In the genomic region with DNA sequence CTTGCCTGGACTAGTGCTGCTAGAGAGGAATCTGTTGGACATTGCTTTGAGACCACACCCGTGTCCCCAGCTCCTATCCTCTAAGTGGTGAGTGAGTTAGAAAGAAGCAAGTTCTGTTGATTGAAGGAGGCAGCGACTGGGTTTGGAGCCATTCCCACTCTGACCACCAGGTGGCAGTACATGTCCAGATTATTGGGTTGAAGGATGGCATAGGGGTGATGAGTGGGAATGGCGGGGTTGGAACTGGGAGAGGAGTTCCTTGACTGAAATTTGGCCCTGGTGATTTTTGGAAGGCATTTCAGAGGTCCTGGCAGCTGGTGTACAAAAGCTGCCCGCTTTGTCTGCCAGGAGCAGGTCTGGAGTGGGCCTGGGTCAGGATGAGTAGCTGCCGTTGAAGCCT, we compare ENCODE assay signal across 9 mouse cellular contexts. TPM values are rescaled to one million over a fixed set of nuclear protein-coding genes. Genes with fewer than 3 reads are reported as not detected.
DNase-seq lines count a peak whose midpoint lies in the region; ATAC-seq and TF ChIP-seq lines count a peak whose summit lies in the region.
"Had no signal": no experiment of that assay in that cellular context is flagged by ENCODE, and none has a peak within 500 bp of the region (broad histone marks: within the 10 kb centered on the region; RNA-seq: fewer than 3 reads in every experiment).

No protein-coding gene starts in this region.

- peaks cover 7% of the 10 kb centered on the region; the same call in 1 of the 2 replicates for H3K27me3 ChIP-seq in kidney, embryonic 14.5 days (ENCODE audit: control insufficient read depth, insufficient read depth, low read length)
- 0 out of 2 replicates have a peak, but pooled peaks cover 5% of the 10 kb centered on the region for H3K27me3 ChIP-seq in forebrain, embryonic 14.5 days (replicated peaks; ENCODE audit: control insufficient read depth, insufficient read depth, low read length)
- no peaks in the 10 kb centered on the region for H3K27me3 ChIP-seq in hindbrain, postnatal 0 days (ENCODE audit: insufficient read depth, low read length)
- peaks cover 5% of the 10 kb centered on the region for H3K27me3 ChIP-seq in liver, embryonic 11.5 days (replicated peaks; ENCODE audit: control insufficient read depth, insufficient read depth, low read length)
- no peaks in the 10 kb centered on the region for H3K27me3 ChIP-seq in stomach, postnatal 0 days (ENCODE audit: control insufficient read depth, insufficient read depth, low read length)

- no peak overlapping the region for H3K4me2 ChIP-seq in kidney, embryonic 14.5 days (replicated peaks; ENCODE audit: low read depth, low read length)
- no peak overlapping the region for H3K4me2 ChIP-seq in forebrain, embryonic 14.5 days (ENCODE audit: low read length)
- H3K4me2 ChIP-seq in hindbrain, postnatal 0 days (ENCODE audit: low read depth, low read length), result no peak overlapping the region
- no peak overlapping the region for H3K4me2 ChIP-seq in liver, embryonic 11.5 days
- no peak overlapping the region for H3K4me2 ChIP-seq in stomach, postnatal 0 days (replicated peaks; ENCODE audit: low read depth)

- no peak for TF ChIP-seq EP300 in stomach, postnatal 0 days (optimal IDR thresholded peaks at IDR 0.05)

- H3K9ac ChIP-seq in kidney, embryonic 14.5 days (ENCODE audit: low read depth, low read length), result no peak overlapping the region
- no peak overlapping the region for H3K9ac ChIP-seq in forebrain, embryonic 14.5 days (ENCODE audit: low read length)
- no peak overlapping the region for H3K9ac ChIP-seq in hindbrain, postnatal 0 days (replicated peaks; ENCODE audit: low read length)
- no peak overlapping the region for H3K9ac ChIP-seq in liver, embryonic 11.5 days (ENCODE audit: low read depth, low read length)
- no peak overlapping the region for H3K9ac ChIP-seq in stomach, postnatal 0 days (ENCODE audit: low read length)

- H3K4me3 ChIP-seq in kidney, embryonic 14.5 days (ENCODE audit: low read length), result no peak overlapping the region
- H3K4me3 ChIP-seq in forebrain, embryonic 14.5 days (ENCODE audit: low read depth, low read length), result no peak overlapping the region
- H3K4me3 ChIP-seq in hindbrain, postnatal 0 days (ENCODE audit: low read length), result no peak overlapping the region
- H3K4me3 ChIP-seq in liver, embryonic 11.5 days (ENCODE audit: low read depth, low read length), result no peak overlapping the region
- H3K4me3 ChIP-seq in stomach, postnatal 0 days (ENCODE audit: low read depth, low read length), result no peak overlapping the region
- H3K4me3 ChIP-seq: myocyte had no signal

- WGBS in kidney, embryonic 14.5 days, result 20% methylated on average over 5 of the region's 5 CpGs
- 15% methylated on average over 5 of the region's 5 CpGs for WGBS in forebrain, embryonic 14.5 days
- 10% methylated on average over 5 of the region's 5 CpGs for WGBS in hindbrain, postnatal 0 days
- 21% methylated on average over 5 of the region's 5 CpGs for WGBS in liver, embryonic 11.5 days
- WGBS in stomach, postnatal 0 days, result 22% methylated on average over 5 of the region's 5 CpGs

- no peaks in the 10 kb centered on the region for H3K4me1 ChIP-seq in kidney, embryonic 14.5 days (ENCODE audit: control insufficient read depth, insufficient read depth, low read length)
- H3K4me1 ChIP-seq in forebrain, embryonic 14.5 days (ENCODE audit: control insufficient read depth, insufficient read depth, low read length), result no peaks in the 10 kb centered on the region
- no peaks in the 10 kb centered on the region for H3K4me1 ChIP-seq in hindbrain, postnatal 0 days (ENCODE audit: insufficient read depth, low read length)
- peaks cover 8% of the 10 kb centered on the region for H3K4me1 ChIP-seq in liver, embryonic 11.5 days (replicated peaks; ENCODE audit: control insufficient read depth, insufficient read depth, low read length)
- H3K4me1 ChIP-seq in stomach, postnatal 0 days (replicated peaks; ENCODE audit: control insufficient read depth, insufficient read depth), result no peaks in the 10 kb centered on the region

- TF ChIP-seq CTCF in hindbrain, postnatal 0 days (IDR thresholded peaks at IDR 0.05; ENCODE audit: low read depth), result peak; percentile 98
- TF ChIP-seq CTCF in stomach, postnatal 0 days (IDR thresholded peaks at IDR 0.05; ENCODE audit: low read depth), result peak; percentile 94

- peak; percentile 80 for DNase-seq in kidney, adult 18-20 months
- peak; percentile 81 for DNase-seq in forebrain, embryonic 14.5 days (ENCODE audit: low spot score)
- peak; percentile 90 for DNase-seq in hindbrain, postnatal 0 days (ENCODE audit: low spot score)
- DNase-seq in liver, embryonic 11.5 days (ENCODE audit: low spot score), result peak; percentile 77
- DNase-seq in natural killer cell, adult 2 months (ENCODE audit: low spot score in 2 of 2), result peak; percentile 53 to 67
- DNase-seq in stomach, postnatal 0 days (ENCODE audit: low spot score), result peak; percentile 83

- no peak for ATAC-seq in kidney, embryonic 14.5 days (ENCODE audit: low FRiP score, low TSS enrichment)
- ATAC-seq in cerebellum, adult (ENCODE audit: insufficient number of reproducible peaks, low FRiP score, low TSS enrichment), result peak; percentile 38; the same call in 1 of the 2 replicates
- peak; percentile 56 for ATAC-seq in forebrain, embryonic 14.5 days
- ATAC-seq in hindbrain, postnatal 0 days, result peak; percentile 60
- ATAC-seq in liver, embryonic 11.5 days (replicated peaks; ENCODE audit: low FRiP score), result no peak
- ATAC-seq in stomach, postnatal 0 days (ENCODE audit: low FRiP score, low TSS enrichment), result no peak; the same call in 1 of the 2 replicates

- H3K9me3 ChIP-seq in kidney, embryonic 14.5 days (ENCODE audit: control insufficient read depth, low read length), result no peaks in the 10 kb centered on the region
- no peaks in the 10 kb centered on the region for H3K9me3 ChIP-seq in forebrain, embryonic 14.5 days (replicated peaks; ENCODE audit: control insufficient read depth, low read length)
- H3K9me3 ChIP-seq in hindbrain, postnatal 0 days (ENCODE audit: low read length), result no peaks in the 10 kb centered on the region
- H3K9me3 ChIP-seq in liver, embryonic 11.5 days (ENCODE audit: control insufficient read depth, low read length), result no peaks in the 10 kb centered on the region
- H3K9me3 ChIP-seq in stomach, postnatal 0 days (ENCODE audit: control insufficient read depth, low read length), result no peaks in the 10 kb centered on the region

- H3K36me3 ChIP-seq in kidney, embryonic 14.5 days (ENCODE audit: control insufficient read depth, insufficient read depth, low read length), result no peaks in the 10 kb centered on the region
- no peaks in the 10 kb centered on the region for H3K36me3 ChIP-seq in forebrain, embryonic 14.5 days (ENCODE audit: control insufficient read depth, insufficient read depth, low read length)
- H3K36me3 ChIP-seq in hindbrain, postnatal 0 days (ENCODE audit: insufficient read depth, low read length), result no peaks in the 10 kb centered on the region
- H3K36me3 ChIP-seq in liver, embryonic 11.5 days (ENCODE audit: control insufficient read depth, insufficient read depth, low read length), result no peaks in the 10 kb centered on the region
- H3K36me3 ChIP-seq in stomach, postnatal 0 days (ENCODE audit: control insufficient read depth, insufficient read depth, low read length), result no peaks in the 10 kb centered on the region

- no peak overlapping the region for H3K27ac ChIP-seq in kidney, embryonic 14.5 days (ENCODE audit: low read depth, low read length)
- no peak overlapping the region for H3K27ac ChIP-seq in forebrain, embryonic 14.5 days (ENCODE audit: low read depth, low read length)
- no peak overlapping the region for H3K27ac ChIP-seq in hindbrain, postnatal 0 days
- no peak overlapping the region for H3K27ac ChIP-seq in liver, embryonic 11.5 days (ENCODE audit: low read depth, low read length)
- no peak overlapping the region for H3K27ac ChIP-seq in stomach, postnatal 0 days (replicated peaks)

RNA-seq across cellular contexts. Expression of a gene that starts 17.2 kb away (rescaled TPM):
- polyA plus RNA-seq in kidney, embryonic 14.5 days (2014; fragmentation: Nextera tagmentation; extraction: Ambion mirVana), result 0.31 and 0.43 TPM in 2 replicates
- polyA plus RNA-seq in forebrain, embryonic 14.5 days (2014; fragmentation: Nextera tagmentation; extraction: Ambion mirVana), result 2.0 and 2.3 TPM in 2 replicates
- total RNA-seq in hindbrain, postnatal 0 days (2014; rRNA removed), result 12.5 and 27.7 TPM in 2 replicates
- polyA plus RNA-seq in hindbrain, postnatal 0 days (2015; fragmentation: Nextera tagmentation; extraction: Ambion mirVana), result 10.9 and 11.2 TPM in 2 replicates
- 0.05 and 0.10 TPM in 2 replicates for polyA plus RNA-seq in liver, embryonic 11.5 days (2014; fragmentation: Nextera tagmentation; extraction: Ambion mirVana)
- polyA plus RNA-seq in stomach, postnatal 0 days (2015; fragmentation: Nextera tagmentation; extraction: Ambion mirVana), result 0.63 and 0.73 TPM in 2 replicates

RNA-seq across cellular contexts. Expression of a gene that starts 19.5 kb away (rescaled TPM):
- polyA plus RNA-seq in kidney, embryonic 14.5 days (2014; fragmentation: Nextera tagmentation; extraction: Ambion mirVana), result 9.7 and 11.3 TPM in 2 replicates
- polyA plus RNA-seq in forebrain, embryonic 14.5 days (2014; fragmentation: Nextera tagmentation; extraction: Ambion mirVana), result 14.0 and 15.7 TPM in 2 replicates
- 14.8 and 18.1 TPM in 2 replicates for total RNA-seq in hindbrain, postnatal 0 days (2014; rRNA removed)
- polyA plus RNA-seq in hindbrain, postnatal 0 days (2015; fragmentation: Nextera tagmentation; extraction: Ambion mirVana), result 13.6 and 16.4 TPM in 2 replicates
- 8.2 and 8.7 TPM in 2 replicates for polyA plus RNA-seq in liver, embryonic 11.5 days (2014; fragmentation: Nextera tagmentation; extraction: Ambion mirVana)
- 5.3 and 6.7 TPM in 2 replicates for polyA plus RNA-seq in stomach, postnatal 0 days (2015; fragmentation: Nextera tagmentation; extraction: Ambion mirVana)

RNA-seq across cellular contexts. Expression of a gene that starts 41.8 kb away (rescaled TPM):
- polyA plus RNA-seq in kidney, embryonic 14.5 days (2014; fragmentation: Nextera tagmentation; extraction: Ambion mirVana), result 0.77 and 0.87 TPM in 2 replicates
- 4.2 and 4.3 TPM in 2 replicates for polyA plus RNA-seq in forebrain, embryonic 14.5 days (2014; fragmentation: Nextera tagmentation; extraction: Ambion mirVana)
- total RNA-seq in hindbrain, postnatal 0 days (2014; rRNA removed), result 108 and 134 TPM in 2 replicates
- polyA plus RNA-seq in hindbrain, postnatal 0 days (2015; fragmentation: Nextera tagmentation; extraction: Ambion mirVana), result 7.1 and 7.6 TPM in 2 replicates
- 0.13 and 0.18 TPM in 2 replicates for polyA plus RNA-seq in liver, embryonic 11.5 days (2014; fragmentation: Nextera tagmentation; extraction: Ambion mirVana)
- 0.15 and 0.16 TPM in 2 replicates for polyA plus RNA-seq in stomach, postnatal 0 days (2015; fragmentation: Nextera tagmentation; extraction: Ambion mirVana)

Comparison
In these comparisons a context has a peak if more than half of its experiments do, and no peak if none do; other contexts are left out.
1. ATAC-seq: peak in cerebellum, adult (single experiment), forebrain, embryonic 14.5 days (single experiment) and hindbrain, postnatal 0 days (single experiment); none in kidney, embryonic 14.5 days (single experiment), liver, embryonic 11.5 days (single experiment) and stomach, postnatal 0 days (single experiment).
2. Peak in every context shown above with its lines, with median percentiles within 50 percentile points of each other: DNase-seq.